Mouse (Mus musculus): ENCODE measurements around the gene Cd209g. TPM values are rescaled to one million over a fixed set of nuclear protein-coding genes. Genes with fewer than 3 reads are reported as not detected.

Cd209g gene
- polyA plus RNA-seq, 1 experiment from 2014 or later = not detected

- no peak overlapping the region for H3K4me3 ChIP-seq (ENCODE audit: low read depth, low read length)
- 94% methylated on average over 2 of the region's 2 CpGs for WGBS
- DNase-seq (ENCODE audit: low spot score) = no peak
- H3K27me3 ChIP-seq (replicated peaks; ENCODE audit: control insufficient read depth, insufficient read depth, low read length) = no peaks in the 10 kb centered on the region
- peaks cover 54% of the 10 kb centered on the region for H3K36me3 ChIP-seq (ENCODE audit: control insufficient read depth, insufficient read depth, low read length)
- no peaks in the 10 kb centered on the region for H3K9me3 ChIP-seq (ENCODE audit: control insufficient read depth, low read length)
- H3K4me1 ChIP-seq (ENCODE audit: control insufficient read depth, insufficient read depth, low read length) = no peaks in the 10 kb centered on the region
- ATAC-seq (ENCODE audit: low read depth) = no peak
- no peak overlapping the region for H3K9ac ChIP-seq (ENCODE audit: low read depth, low read length)
- no peak overlapping the region for H3K27ac ChIP-seq (replicated peaks; ENCODE audit: low read depth, low read length)
- H3K4me2 ChIP-seq (ENCODE audit: low read depth, low read length) = no peak overlapping the region
These were observed 52.3 kb downstream of the Cd209g start for GRCm38 (mm10) chr8:4186151-4186550.

Other genes with a start within 250 kb of the Cd209g start
- gene Cd209b, start 207.3 kb upstream of the Cd209g start, polyA plus RNA-seq (2014; fragmentation: Nextera tagmentation; extraction: Ambion mirVana) = 0.17 TPM in 1 of 2 replicates, not detected in the other
- gene Cd209c, start 179.4 kb upstream of the Cd209g start, polyA plus RNA-seq (2014; fragmentation: Nextera tagmentation; extraction: Ambion mirVana) = 0.28 and 0.79 TPM in 2 replicates
- gene Cd209f, start 28.3 kb upstream of the Cd209g start, polyA plus RNA-seq (2014; fragmentation: Nextera tagmentation; extraction: Ambion mirVana) = 0.19 and 0.21 TPM in 2 replicates
- gene Evi5l, start 32.5 kb downstream of the Cd209g start, polyA plus RNA-seq (2014; fragmentation: Nextera tagmentation; extraction: Ambion mirVana) = 18.7 and 24.9 TPM in 2 replicates
- 2.3 and 2.7 TPM in 2 replicates for gene Prr36, start 83.4 kb downstream of the Cd209g start, polyA plus RNA-seq (2014; fragmentation: Nextera tagmentation; extraction: Ambion mirVana)
- 0.69 and 0.97 TPM in 2 replicates for gene Lrrc8e, start 92.7 kb downstream of the Cd209g start, polyA plus RNA-seq (2014; fragmentation: Nextera tagmentation; extraction: Ambion mirVana)
- 18.1 and 21.4 TPM in 2 replicates for gene Map2k7, start 104.6 kb downstream of the Cd209g start, polyA plus RNA-seq (2014; fragmentation: Nextera tagmentation; extraction: Ambion mirVana)
- 0.33 and 1.1 TPM in 2 replicates for gene Gm49320, start 104.8 kb downstream of the Cd209g start, polyA plus RNA-seq (2014; fragmentation: Nextera tagmentation; extraction: Ambion mirVana)
- gene Tgfbr3l, start 114.1 kb downstream of the Cd209g start, polyA plus RNA-seq (2014; fragmentation: Nextera tagmentation; extraction: Ambion mirVana) = 3.3 and 5.0 TPM in 2 replicates
- gene Snapc2, start 119.0 kb downstream of the Cd209g start, polyA plus RNA-seq (2014; fragmentation: Nextera tagmentation; extraction: Ambion mirVana) = 45.0 and 50.6 TPM in 2 replicates
- gene Ctxn1, start 125.2 kb downstream of the Cd209g start, polyA plus RNA-seq (2014; fragmentation: Nextera tagmentation; extraction: Ambion mirVana) = 49.3 and 59.1 TPM in 2 replicates
- gene Timm44, start 141.8 kb downstream of the Cd209g start, polyA plus RNA-seq (2014; fragmentation: Nextera tagmentation; extraction: Ambion mirVana) = 65.4 and 71.9 TPM in 2 replicates
- gene Ccl25, start 191.1 kb downstream of the Cd209g start, polyA plus RNA-seq (2014; fragmentation: Nextera tagmentation; extraction: Ambion mirVana) = 10.2 and 11.2 TPM in 2 replicates
- gene Elavl1, start 191.3 kb downstream of the Cd209g start, polyA plus RNA-seq (2014; fragmentation: Nextera tagmentation; extraction: Ambion mirVana) = 217 and 226 TPM in 2 replicates

Measured in embryonic facial prominence, embryonic 14.5 days (tissue).